Mouse (Mus musculus) cerebellum, adult 2 months (tissue): ENCODE results near the gene Pard3b.

Experiments used
- CTCF ChIP-seq: fragments of 200-500 bp; IDR thresholded peaks from 2 replicates; pipeline ENCODE4 v1.5.1; 2011; ENCODE audit warnings: low read depth, mild to moderate bottlenecking, control low read depth, low read length, moderate library complexity, borderline replicate concordance; ENCODE audit not compliant: insufficient read depth
- POLR2A ChIP-seq: fragments of 200-500 bp; IDR thresholded peaks from 2 replicates; pipeline ENCODE4 v1.6.1; 2011; ENCODE audit warnings: low read length, control low read depth, borderline replicate concordance; ENCODE audit not compliant: insufficient read depth

DNA sequence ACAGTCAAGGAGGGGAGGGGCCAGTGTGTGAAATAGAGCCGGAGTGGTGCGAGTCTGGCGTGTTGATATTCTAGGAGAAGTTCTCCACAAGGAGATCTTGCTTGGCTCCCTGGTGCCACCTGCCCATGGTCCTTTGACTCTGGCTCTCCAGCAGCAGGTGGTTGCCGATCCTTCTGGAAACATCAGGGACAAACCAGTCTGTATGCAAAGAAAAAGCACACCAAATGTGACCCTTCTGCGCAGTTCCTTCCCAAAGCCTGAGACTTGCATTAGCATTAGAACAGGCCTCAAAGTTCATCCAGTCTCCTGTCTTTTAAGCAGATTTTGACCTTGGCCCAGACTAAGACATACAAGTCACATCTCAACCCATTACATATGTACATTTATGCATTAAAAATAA lies 1011.9 kb downstream of the Pard3b start:
- TF ChIP-seq CTCF (no peak), POLR2A (no peak)
